Comparison of ENCODE assay signal across 26 mouse cellular contexts in the genomic region with DNA sequence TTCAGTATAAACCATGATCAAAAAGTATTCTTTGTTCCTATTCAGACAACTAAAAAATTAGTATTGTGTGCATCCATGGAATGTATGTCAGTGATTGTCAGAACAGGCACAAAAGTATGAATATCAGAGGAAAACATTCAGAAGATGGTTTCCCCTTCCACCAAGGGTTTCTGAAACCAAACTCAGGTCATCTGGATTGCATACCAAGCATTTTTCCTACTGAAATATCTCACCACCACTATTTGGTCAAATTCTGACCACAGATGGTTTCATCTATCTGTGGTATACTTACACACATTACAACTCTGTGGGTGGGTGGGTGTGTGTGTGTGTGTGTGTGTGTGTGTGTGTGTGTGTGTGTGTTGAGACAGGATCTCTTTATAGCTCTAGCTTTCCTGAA.
"Had no signal": no experiment of that assay in that cellular context is flagged by ENCODE, and none has a peak within 500 bp of the region (broad histone marks: within the 10 kb centered on the region; RNA-seq: fewer than 3 reads in every experiment).

No protein-coding gene starts in this region.

- H3K9me3 ChIP-seq: embryonic facial prominence, embryonic 15.5 days had no signal

- H3K36me3 ChIP-seq: embryonic facial prominence, embryonic 10.5 days; embryonic facial prominence, embryonic 12.5 days; embryonic facial prominence, embryonic 13.5 days; embryonic facial prominence, embryonic 15.5 days; forebrain, embryonic 10.5 days; forebrain, embryonic 12.5 days; forebrain, embryonic 15.5 days; heart, embryonic 10.5 days had no signal

- H3K9ac ChIP-seq: embryonic facial prominence, embryonic 12.5 days; embryonic facial prominence, embryonic 13.5 days; embryonic facial prominence, embryonic 15.5 days; forebrain, embryonic 12.5 days; forebrain, embryonic 13.5 days; forebrain, embryonic 15.5 days had no signal

- H3K4me2 ChIP-seq: embryonic facial prominence, embryonic 12.5 days; embryonic facial prominence, embryonic 13.5 days; embryonic facial prominence, embryonic 15.5 days; forebrain, embryonic 12.5 days; forebrain, embryonic 13.5 days; forebrain, embryonic 15.5 days had no signal

- ATAC-seq: forebrain, embryonic 13.5 days; forebrain, embryonic 14.5 days; forebrain, embryonic 15.5 days; forebrain, embryonic 16.5 days had no signal

- DNase-seq: cerebellum, adult 9-11 months; cerebellum, postnatal 10 days; cerebellum, postnatal 14 days; cerebellum, postnatal 25 days; cerebellum, postnatal 36 days; embryo, embryonic 11 days; gastrocnemius, adult 2 months; gastrocnemius, postnatal 10 days; gastrocnemius, postnatal 14 days; gastrocnemius, postnatal 25 days; gastrocnemius, postnatal 36 days; heart, adult 11 months; heart, adult 18-20 months; heart, adult 2 months had no signal

- H3K4me3 ChIP-seq: embryonic facial prominence, embryonic 10.5 days; embryonic facial prominence, embryonic 12.5 days; embryonic facial prominence, embryonic 13.5 days; embryonic facial prominence, embryonic 15.5 days; erythroblast, embryonic 14.5 days; forebrain, embryonic 10.5 days; forebrain, embryonic 12.5 days; forebrain, embryonic 13.5 days; forebrain, embryonic 15.5 days; gastrocnemius, adult 2 months; heart, adult 2 months; heart, embryonic 10.5 days had no signal

- H3K27ac ChIP-seq: embryonic facial prominence, embryonic 10.5 days; embryonic facial prominence, embryonic 12.5 days; embryonic facial prominence, embryonic 13.5 days; embryonic facial prominence, embryonic 15.5 days; forebrain, embryonic 10.5 days; forebrain, embryonic 12.5 days; forebrain, embryonic 13.5 days; forebrain, embryonic 15.5 days; gastrocnemius, adult 2 months; heart, adult 2 months; heart, embryonic 10.5 days had no signal

- H3K27me3 ChIP-seq: embryonic facial prominence, embryonic 12.5 days; embryonic facial prominence, embryonic 13.5 days; embryonic facial prominence, embryonic 15.5 days; forebrain, embryonic 12.5 days; forebrain, embryonic 13.5 days; forebrain, embryonic 15.5 days had no signal

- H3K4me1 ChIP-seq: embryonic facial prominence, embryonic 10.5 days; embryonic facial prominence, embryonic 12.5 days; embryonic facial prominence, embryonic 13.5 days; embryonic facial prominence, embryonic 15.5 days; forebrain, embryonic 10.5 days; forebrain, embryonic 12.5 days; forebrain, embryonic 13.5 days; forebrain, embryonic 15.5 days; heart, embryonic 10.5 days had no signal
